Comparison of ENCODE assay signal across 15 mouse cellular contexts in the genomic region with DNA sequence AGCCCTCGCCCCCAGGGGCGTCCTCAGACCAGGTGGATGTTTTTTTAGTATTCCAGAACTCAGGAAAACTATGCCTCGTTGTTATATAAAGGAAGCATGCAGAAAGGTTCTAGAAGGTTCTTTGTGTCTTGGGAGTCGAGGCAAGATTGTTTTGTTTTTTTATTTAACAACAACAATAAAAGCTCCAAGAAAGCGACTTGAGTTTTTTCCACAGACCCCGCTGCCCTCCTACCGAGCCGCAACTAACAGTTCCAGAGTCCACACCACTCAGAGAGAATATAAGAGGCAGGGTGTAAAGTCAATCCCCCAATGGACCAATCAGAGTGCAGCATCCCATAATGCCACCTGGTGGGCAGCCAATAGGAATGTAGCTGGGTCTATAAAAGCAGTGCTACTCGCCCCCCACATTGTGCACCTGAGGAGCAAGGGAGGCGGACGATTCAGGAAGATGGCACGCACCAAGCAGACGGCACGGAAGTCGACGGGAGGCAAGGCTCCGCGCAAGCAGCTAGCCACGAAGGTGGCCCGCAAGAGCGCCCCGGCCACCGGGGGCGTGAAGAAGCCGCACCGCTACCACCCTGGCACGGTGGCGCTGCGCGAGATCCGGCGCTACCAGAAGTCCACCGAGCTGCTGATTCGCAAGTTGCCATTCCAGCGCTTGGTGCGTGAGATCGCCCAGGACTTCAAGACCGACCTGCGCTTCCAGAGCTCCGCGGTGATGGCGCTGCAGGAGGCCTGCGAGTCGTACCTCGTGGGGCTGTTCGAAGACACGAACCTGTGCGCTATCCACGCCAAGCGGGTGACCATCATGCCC. TPM values are rescaled to one million over a fixed set of nuclear protein-coding genes. Genes with fewer than 3 reads are reported as not detected.
A peak's percentile ranks its signal among the peaks of the same experiment; 100 is the strongest.
DNase-seq lines count a peak whose midpoint lies in the region; ATAC-seq and TF ChIP-seq lines count a peak whose summit lies in the region.
"Had no signal": no experiment of that assay in that cellular context is flagged by ENCODE, and none has a peak within 500 bp of the region (broad histone marks: within the 10 kb centered on the region; RNA-seq: fewer than 3 reads in every experiment).

No protein-coding gene starts in this region.

- no peak for ATAC-seq in heart, embryonic 16.5 days (replicated peaks; ENCODE audit: extremely low read depth, insufficient read depth, low FRiP score)
- no peak for ATAC-seq in midbrain, postnatal 0 days (ENCODE audit: low FRiP score)
- ATAC-seq in midbrain, embryonic 16.5 days, result no peak

- H3K9ac ChIP-seq in heart, embryonic 16.5 days (ENCODE audit: low read length), result no peak overlapping the region
- H3K9ac ChIP-seq in midbrain, postnatal 0 days (replicated peaks; ENCODE audit: low read length, poor library complexity, severe bottlenecking), result no peak overlapping the region
- no peak overlapping the region for H3K9ac ChIP-seq in midbrain, embryonic 16.5 days (ENCODE audit: low read depth, low read length)
- H3K9ac ChIP-seq: lung, embryonic 15.5 days; neural tube, embryonic 15.5 days had no signal

- 62% methylated on average over 50 of the region's 50 CpGs for WGBS in cerebellum, adult 2 months
- WGBS in heart, embryonic 16.5 days, result 49% methylated on average over 50 of the region's 50 CpGs
- 72% methylated on average over 50 of the region's 50 CpGs for WGBS in midbrain, postnatal 0 days
- WGBS in midbrain, embryonic 16.5 days, result 65% methylated on average over 50 of the region's 50 CpGs

- H3K4me2 ChIP-seq in heart, embryonic 16.5 days (ENCODE audit: low read depth, low read length), result peak overlapping the region; percentile 20; the same call in 1 of the 2 replicates
- no peak overlapping the region for H3K4me2 ChIP-seq in midbrain, postnatal 0 days (ENCODE audit: low read depth, low read length, poor library complexity, severe bottlenecking)
- no peak overlapping the region for H3K4me2 ChIP-seq in midbrain, embryonic 16.5 days (ENCODE audit: low read length)
- H3K4me2 ChIP-seq: neural tube, embryonic 15.5 days had no signal

- peak; percentile 58 for DNase-seq in cerebellum, adult 9-11 months
- no peak for DNase-seq in cerebellum, adult 2 months
- DNase-seq in heart, adult 18-20 months, result no peak
- DNase-seq in midbrain, postnatal 0 days (ENCODE audit: low spot score), result peak; percentile 38
- peak; percentile 64 for DNase-seq in testis, postnatal 10 days (ENCODE audit: low spot score)
- no peak for DNase-seq in thymus, postnatal 10 days (ENCODE audit: low spot score in 2 of 2)
- DNase-seq: adrenal gland, postnatal 14 days; B cell, adult 2 months; kidney, adult 2 months; right cerebral cortex, postnatal 14 days; thymus, postnatal 36 days had no signal

- H3K9me3 ChIP-seq in heart, embryonic 16.5 days (replicated peaks; ENCODE audit: control insufficient read depth, low read length), result peaks cover 9% of the 10 kb centered on the region
- H3K9me3 ChIP-seq in midbrain, postnatal 0 days (ENCODE audit: low read length), result no peaks in the 10 kb centered on the region
- H3K9me3 ChIP-seq in midbrain, embryonic 16.5 days (replicated peaks; ENCODE audit: control insufficient read depth, low read length, poor library complexity, severe bottlenecking), result no peaks in the 10 kb centered on the region
- H3K9me3 ChIP-seq: neural tube, embryonic 15.5 days had no signal

- no peak for TF ChIP-seq CTCF in cerebellum, adult 2 months (IDR thresholded peaks at IDR 0.05; ENCODE audit: borderline replicate concordance, insufficient read depth, low read depth, low read length)
- TF ChIP-seq CTCF in midbrain, postnatal 0 days (IDR thresholded peaks at IDR 0.05), result no peak

- H3K36me3 ChIP-seq in heart, embryonic 16.5 days (ENCODE audit: control insufficient read depth, insufficient read depth), result peaks cover 2% of the 10 kb centered on the region; the same call in 1 of the 2 replicates
- no peaks in the 10 kb centered on the region for H3K36me3 ChIP-seq in midbrain, postnatal 0 days (ENCODE audit: insufficient read depth, low read length)
- H3K36me3 ChIP-seq in midbrain, embryonic 16.5 days (ENCODE audit: control insufficient read depth, insufficient read depth, low read length), result 0 out of 2 replicates have a peak, but pooled peaks cover 3% of the 10 kb centered on the region
- H3K36me3 ChIP-seq: neural tube, embryonic 15.5 days had no signal

- no peak overlapping the region for H3K4me3 ChIP-seq in cerebellum, adult 2 months (replicated peaks; ENCODE audit: insufficient read depth, low read depth, low read length)
- H3K4me3 ChIP-seq in heart, embryonic 16.5 days (ENCODE audit: low read length), result no peak overlapping the region
- H3K4me3 ChIP-seq in midbrain, postnatal 0 days (ENCODE audit: low read depth, low read length), result no peak overlapping the region
- no peak overlapping the region for H3K4me3 ChIP-seq in midbrain, embryonic 16.5 days (ENCODE audit: low read depth, low read length)
- H3K4me3 ChIP-seq: lung, embryonic 15.5 days; neural tube, embryonic 15.5 days had no signal

- no peak overlapping the region for H3K27ac ChIP-seq in cerebellum, adult 2 months (ENCODE audit: insufficient read depth, low read length)
- no peak overlapping the region for H3K27ac ChIP-seq in heart, embryonic 16.5 days (ENCODE audit: low read length)
- H3K27ac ChIP-seq in midbrain, postnatal 0 days (ENCODE audit: low read depth, low read length), result no peak overlapping the region
- no peak overlapping the region for H3K27ac ChIP-seq in midbrain, embryonic 16.5 days (ENCODE audit: low read length)
- H3K27ac ChIP-seq: lung, embryonic 15.5 days; neural tube, embryonic 15.5 days had no signal

- no peak for TF ChIP-seq POLR2A in cerebellum, adult 2 months (IDR thresholded peaks at IDR 0.05; ENCODE audit: borderline replicate concordance, insufficient read depth, low read length)

- H3K27me3 ChIP-seq in cerebellum, adult 2 months (ENCODE audit: control insufficient read depth, insufficient read depth, low read length), result no peaks in the 10 kb centered on the region
- peaks cover 19% of the 10 kb centered on the region; the same call in 1 of the 2 replicates for H3K27me3 ChIP-seq in heart, embryonic 16.5 days (ENCODE audit: control insufficient read depth, insufficient read depth, low read length)
- H3K27me3 ChIP-seq in midbrain, postnatal 0 days (ENCODE audit: insufficient read depth, low read length), result no peaks in the 10 kb centered on the region
- no peaks in the 10 kb centered on the region for H3K27me3 ChIP-seq in midbrain, embryonic 16.5 days (ENCODE audit: control insufficient read depth, insufficient read depth, low read depth, low read length)
- H3K27me3 ChIP-seq: neural tube, embryonic 15.5 days had no signal

- H3K4me1 ChIP-seq in cerebellum, adult 2 months (ENCODE audit: control insufficient read depth, insufficient read depth, low read length), result peaks cover 9% of the 10 kb centered on the region; the same call in 1 of the 2 replicates
- peaks cover 30% of the 10 kb centered on the region for H3K4me1 ChIP-seq in heart, embryonic 16.5 days (ENCODE audit: control insufficient read depth, insufficient read depth, low read length)
- H3K4me1 ChIP-seq in midbrain, postnatal 0 days (ENCODE audit: insufficient read depth, low read length), result peaks cover 9% of the 10 kb centered on the region
- H3K4me1 ChIP-seq in midbrain, embryonic 16.5 days (ENCODE audit: control insufficient read depth, insufficient read depth, low read length), result peaks cover 27% of the 10 kb centered on the region

RNA-seq across cellular contexts. Expression of a gene that starts 7.1 kb away (rescaled TPM):
- polyA plus RNA-seq in cerebellum, adult 2 months (2012; rRNA removed), result 41.3 and 43.2 TPM in 2 replicates
- polyA plus RNA-seq in heart, embryonic 16.5 days (2015; fragmentation: Nextera tagmentation; extraction: Ambion mirVana), result 33.9 and 35.2 TPM in 2 replicates
- total RNA-seq in heart, adult 18-20 months (2021), result 10 to 100 TPM; 13.9 to 17.4 TPM
- total RNA-seq in midbrain, postnatal 0 days (2014; rRNA removed), result 163 and 242 TPM in 2 replicates
- 42.0 and 46.2 TPM in 2 replicates for polyA plus RNA-seq in midbrain, postnatal 0 days (2015; fragmentation: Nextera tagmentation; extraction: Ambion mirVana)
- polyA plus RNA-seq in midbrain, embryonic 16.5 days (2015; fragmentation: Nextera tagmentation; extraction: Ambion mirVana), result 107 and 115 TPM in 2 replicates

RNA-seq across cellular contexts. Expression of a gene that starts 7.1 kb away (rescaled TPM):
- polyA plus RNA-seq in cerebellum, adult 2 months (2012; rRNA removed), result 3.5 and 4.8 TPM in 2 replicates
- 0.26 and 0.39 TPM in 2 replicates for polyA plus RNA-seq in heart, embryonic 16.5 days (2015; fragmentation: Nextera tagmentation; extraction: Ambion mirVana)
- under 1 TPM in 1 of 2 experiments, not detected in 1; 0.12 TPM for total RNA-seq in heart, adult 18-20 months (2021)
- 2.2 and 6.2 TPM in 2 replicates for total RNA-seq in midbrain, postnatal 0 days (2014; rRNA removed)
- 0.67 and 0.72 TPM in 2 replicates for polyA plus RNA-seq in midbrain, postnatal 0 days (2015; fragmentation: Nextera tagmentation; extraction: Ambion mirVana)
- polyA plus RNA-seq in midbrain, embryonic 16.5 days (2015; fragmentation: Nextera tagmentation; extraction: Ambion mirVana), result 1.3 and 2.1 TPM in 2 replicates

RNA-seq across cellular contexts. Expression of a gene that starts 12.9 kb away (rescaled TPM):
- 154 and 186 TPM in 2 replicates for polyA plus RNA-seq in cerebellum, adult 2 months (2012; rRNA removed)
- 21.8 and 27.5 TPM in 2 replicates for polyA plus RNA-seq in heart, embryonic 16.5 days (2015; fragmentation: Nextera tagmentation; extraction: Ambion mirVana)
- total RNA-seq in heart, adult 18-20 months (2021), result 1 to 10 TPM; 1.0 to 1.4 TPM
- total RNA-seq in midbrain, postnatal 0 days (2014; rRNA removed), result 552 and 1,117 TPM in 2 replicates
- 114 and 126 TPM in 2 replicates for polyA plus RNA-seq in midbrain, postnatal 0 days (2015; fragmentation: Nextera tagmentation; extraction: Ambion mirVana)
- 345 and 399 TPM in 2 replicates for polyA plus RNA-seq in midbrain, embryonic 16.5 days (2015; fragmentation: Nextera tagmentation; extraction: Ambion mirVana)

RNA-seq across cellular contexts. Expression of a gene that starts 16.3 kb away (rescaled TPM):
- 25.3 and 27.5 TPM in 2 replicates for polyA plus RNA-seq in cerebellum, adult 2 months (2012; rRNA removed)
- 37.1 and 40.3 TPM in 2 replicates for polyA plus RNA-seq in heart, embryonic 16.5 days (2015; fragmentation: Nextera tagmentation; extraction: Ambion mirVana)
- total RNA-seq in heart, adult 18-20 months (2021), result 10 to 100 TPM; 15.2 to 15.4 TPM
- 23.7 and 27.8 TPM in 2 replicates for total RNA-seq in midbrain, postnatal 0 days (2014; rRNA removed)
- 15.2 and 16.5 TPM in 2 replicates for polyA plus RNA-seq in midbrain, postnatal 0 days (2015; fragmentation: Nextera tagmentation; extraction: Ambion mirVana)
- polyA plus RNA-seq in midbrain, embryonic 16.5 days (2015; fragmentation: Nextera tagmentation; extraction: Ambion mirVana), result 19.5 and 22.3 TPM in 2 replicates

RNA-seq across cellular contexts. Expression of a gene that starts 22.9 kb away (rescaled TPM):
- polyA plus RNA-seq in cerebellum, adult 2 months (2012; rRNA removed), result 578 and 589 TPM in 2 replicates
- 172 and 176 TPM in 2 replicates for polyA plus RNA-seq in heart, embryonic 16.5 days (2015; fragmentation: Nextera tagmentation; extraction: Ambion mirVana)
- 100 to 1,000 TPM; 165 to 170 TPM for total RNA-seq in heart, adult 18-20 months (2021)
- 925 and 964 TPM in 2 replicates for total RNA-seq in midbrain, postnatal 0 days (2014; rRNA removed)
- polyA plus RNA-seq in midbrain, postnatal 0 days (2015; fragmentation: Nextera tagmentation; extraction: Ambion mirVana), result 700 and 703 TPM in 2 replicates
- polyA plus RNA-seq in midbrain, embryonic 16.5 days (2015; fragmentation: Nextera tagmentation; extraction: Ambion mirVana), result 550 and 556 TPM in 2 replicates

Comparison
In these comparisons a context has a peak if more than half of its experiments do, and no peak if none do; other contexts are left out.
1. DNase-seq: peak in cerebellum, adult 9-11 months (single experiment), midbrain, postnatal 0 days (single experiment) and testis, postnatal 10 days (single experiment); none in cerebellum, adult 2 months (0 of 2), heart, adult 18-20 months (0 of 2) and thymus, postnatal 10 days (0 of 2).